Mouse (Mus musculus): ENCODE measurements around the gene Zcchc3. TPM values are rescaled to one million over a fixed set of nuclear protein-coding genes. Genes with fewer than 3 reads are reported as not detected.
"Not testable (repeated sequence)": the region's sequence is repeated elsewhere in the genome, so short reads cannot be mapped to it uniquely, and the experiment has no call there.

The Zcchc3 gene
- polyA plus RNA-seq, 1 experiment from 2014 or later = 35.1 TPM

DNA sequence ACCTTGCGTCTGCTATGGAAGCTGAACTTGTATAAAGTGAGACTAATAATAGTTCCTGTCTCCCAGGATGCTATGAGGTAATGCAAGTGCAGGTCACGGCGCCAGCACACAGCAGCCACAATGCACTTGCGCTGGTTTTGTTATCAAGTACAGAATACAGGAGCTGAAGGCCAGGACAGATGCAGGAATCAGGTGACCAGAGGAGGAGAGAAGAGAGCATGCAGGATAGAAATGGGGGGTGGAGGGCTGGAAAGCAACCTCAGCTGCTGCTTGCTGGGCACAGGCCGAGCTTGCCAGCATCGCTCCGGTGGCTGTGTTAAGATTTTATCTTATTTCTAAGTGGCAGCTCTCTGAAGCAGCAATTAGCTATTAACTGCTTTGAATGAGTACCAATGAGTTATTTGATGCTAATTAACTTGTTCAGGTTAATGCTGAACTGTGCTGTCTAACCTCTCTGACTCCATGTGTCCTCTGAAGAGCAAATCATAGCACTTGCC lies 21.6 kb upstream of the Zcchc3 start:
- no peaks in the 10 kb centered on the region for H3K36me3 ChIP-seq
- no peaks in the 10 kb centered on the region for H3K27me3 ChIP-seq (replicated peaks)
- H3K9me3 ChIP-seq = no peaks in the 10 kb centered on the region
- H3K9ac ChIP-seq = peak overlapping the region; percentile 78
- H3K4me1 ChIP-seq = peaks cover 24% of the 10 kb centered on the region
- peak; percentile 51; the same call in 1 of the 2 replicates for ATAC-seq (ENCODE audit: extremely low read depth, insufficient number of reproducible peaks, low FRiP score, low TSS enrichment)
- peak overlapping the region; percentile 69 for H3K4me2 ChIP-seq
- H3K27ac ChIP-seq (replicated peaks) = peak overlapping the region; percentile 96
- WGBS = 25% methylated on average over 7 of the region's 7 CpGs
- H3K4me3 ChIP-seq = no peak overlapping the region

DNA sequence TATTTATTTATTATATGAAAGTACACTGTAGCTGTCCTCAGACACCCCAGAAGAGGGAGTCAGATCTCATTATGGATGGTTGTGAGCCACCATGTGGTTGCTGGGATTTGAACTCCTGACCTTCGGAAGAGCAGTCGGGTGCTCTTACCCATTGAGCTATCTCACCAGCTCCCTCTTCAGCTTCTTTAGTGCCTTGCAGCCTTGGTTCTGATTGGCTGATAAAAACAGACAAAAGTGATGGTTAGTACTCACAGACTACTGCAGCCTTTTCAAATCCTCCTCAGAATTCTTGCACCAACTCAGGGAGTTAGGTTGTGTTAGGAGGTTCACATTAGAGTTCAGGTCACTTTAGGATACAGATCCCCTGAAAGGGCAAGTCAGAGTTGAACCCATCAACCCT lies 13.7 kb upstream of the Zcchc3 start:
- H3K27me3 ChIP-seq (replicated peaks); H3K4me3 ChIP-seq; H3K9me3 ChIP-seq; ATAC-seq (ENCODE audit: extremely low read depth, insufficient number of reproducible peaks, low FRiP score, low TSS enrichment); H3K27ac ChIP-seq (replicated peaks); H3K9ac ChIP-seq; H3K36me3 ChIP-seq; H3K4me2 ChIP-seq: not testable (repeated sequence)
- WGBS = 83% methylated on average over 2 of the region's 2 CpGs
- peaks cover 23% of the 10 kb centered on the region for H3K4me1 ChIP-seq

DNA sequence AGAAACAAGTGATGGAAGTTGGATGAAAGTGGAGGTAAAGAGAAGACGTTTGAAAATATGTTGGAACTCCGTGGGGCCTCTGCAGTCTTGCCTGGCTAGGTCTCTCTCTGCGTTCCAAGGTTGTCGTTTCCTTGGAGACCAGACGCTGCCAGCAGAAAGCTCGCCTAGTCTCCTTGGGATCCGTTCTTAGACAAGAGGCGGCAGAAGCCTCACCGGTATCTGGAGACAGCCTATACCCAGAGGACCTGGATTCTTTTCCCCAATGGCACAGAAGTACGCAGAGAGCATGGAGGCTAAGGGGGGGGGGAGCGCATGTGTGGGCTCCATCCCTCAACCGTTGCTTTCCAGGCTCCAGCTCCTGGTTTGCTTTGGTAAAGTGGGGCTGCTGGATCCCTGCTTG lies 12.7 kb upstream of the Zcchc3 start:
- Histone ChIP-seq H3K4me3 (peak overlapping the region; percentile 25), H3K9me3 (peaks cover 5% of the 10 kb centered on the region; the same call in 1 of the 2 replicates), H3K4me1 (peaks cover 23% of the 10 kb centered on the region), H3K27me3 (replicated peaks) (no peaks in the 10 kb centered on the region), H3K36me3 (no peaks in the 10 kb centered on the region), H3K27ac (replicated peaks) (no peak overlapping the region), H3K4me2 (peak overlapping the region; percentile 61), H3K9ac (peak overlapping the region; percentile 45)
- ATAC-seq (ENCODE audit: extremely low read depth, insufficient number of reproducible peaks, low FRiP score, low TSS enrichment) = no peak
- 9% methylated on average over 12 of the region's 12 CpGs for WGBS

DNA sequence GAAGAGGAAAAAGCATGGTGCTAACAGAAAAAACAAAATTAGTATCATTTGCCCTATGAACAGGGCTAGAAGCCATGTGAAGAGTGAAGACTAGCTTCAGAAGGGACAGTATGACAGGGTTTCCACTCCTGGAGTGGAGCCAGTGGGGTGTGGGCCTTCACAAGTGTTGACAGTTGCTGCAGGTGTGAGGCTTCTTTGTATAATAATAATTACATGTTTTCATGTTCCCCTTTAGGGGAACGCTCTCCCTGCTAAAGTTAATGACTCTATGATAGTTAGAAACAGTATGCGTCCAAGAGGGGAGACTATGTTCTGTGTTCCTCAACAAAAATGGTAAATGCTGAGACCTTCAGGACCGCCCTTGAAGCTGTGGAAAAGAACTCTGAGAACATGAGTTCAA lies 959 bp upstream of the Zcchc3 start:
- Histone ChIP-seq H3K9ac (peak overlapping the region; percentile 99; the same call in 1 of the 2 replicates), H3K9me3 (peaks cover 11% of the 10 kb centered on the region), H3K4me2 (peak overlapping the region; percentile 94), H3K4me1 (peaks cover 26% of the 10 kb centered on the region), H3K27me3 (replicated peaks) (no peaks in the 10 kb centered on the region), H3K4me3 (peak overlapping the region; percentile 96), H3K27ac (replicated peaks) (peak overlapping the region; percentile 99), H3K36me3 (peaks cover 7% of the 10 kb centered on the region)
- WGBS = 93% methylated on average over 3 of the region's 3 CpGs
- ATAC-seq (ENCODE audit: extremely low read depth, insufficient number of reproducible peaks, low FRiP score, low TSS enrichment) = no peak

DNA sequence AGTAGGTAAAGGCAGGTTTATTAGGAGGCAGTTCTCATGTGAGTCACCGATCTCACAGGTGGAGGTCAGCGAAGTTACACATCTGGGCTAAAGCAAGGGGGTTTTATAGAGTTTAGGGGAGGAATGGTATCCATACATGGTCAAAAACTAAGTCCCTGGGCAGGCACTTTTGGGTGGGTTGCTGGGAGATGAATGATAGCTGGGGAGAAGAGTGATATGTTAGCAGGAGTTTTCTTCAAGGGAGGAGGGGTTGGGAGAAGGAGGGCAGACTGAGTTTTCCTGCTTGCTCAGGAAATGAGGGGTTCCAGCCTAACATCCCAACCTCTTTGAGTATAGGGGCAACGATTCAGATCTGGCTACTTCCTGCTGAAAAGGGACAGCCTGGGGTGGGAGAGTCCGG lies 460 bp upstream of the Zcchc3 start, which contains the start of gene 6820408C15Rik:
6820408C15Rik (plus strand) TSS at position 301 of the 400 bp plus-strand sequence.
- Histone ChIP-seq H3K4me1 (peaks cover 31% of the 10 kb centered on the region), H3K9me3 (peaks cover 10% of the 10 kb centered on the region), H3K4me2 (peak within 1 kb of the TSS; percentile 94), H3K4me3 (peak within 1 kb of the TSS; percentile 96), H3K27me3 (replicated peaks) (no peaks in the 10 kb centered on the region), H3K36me3 (peaks cover 7% of the 10 kb centered on the region), H3K9ac (peak within 1 kb of the TSS; percentile 99), H3K27ac (replicated peaks) (peak within 1 kb of the TSS; percentile 99)
- ATAC-seq (ENCODE audit: extremely low read depth, insufficient number of reproducible peaks, low FRiP score, low TSS enrichment) = no peak
- WGBS = 21% methylated on average over 4 of the region's 4 CpGs

DNA sequence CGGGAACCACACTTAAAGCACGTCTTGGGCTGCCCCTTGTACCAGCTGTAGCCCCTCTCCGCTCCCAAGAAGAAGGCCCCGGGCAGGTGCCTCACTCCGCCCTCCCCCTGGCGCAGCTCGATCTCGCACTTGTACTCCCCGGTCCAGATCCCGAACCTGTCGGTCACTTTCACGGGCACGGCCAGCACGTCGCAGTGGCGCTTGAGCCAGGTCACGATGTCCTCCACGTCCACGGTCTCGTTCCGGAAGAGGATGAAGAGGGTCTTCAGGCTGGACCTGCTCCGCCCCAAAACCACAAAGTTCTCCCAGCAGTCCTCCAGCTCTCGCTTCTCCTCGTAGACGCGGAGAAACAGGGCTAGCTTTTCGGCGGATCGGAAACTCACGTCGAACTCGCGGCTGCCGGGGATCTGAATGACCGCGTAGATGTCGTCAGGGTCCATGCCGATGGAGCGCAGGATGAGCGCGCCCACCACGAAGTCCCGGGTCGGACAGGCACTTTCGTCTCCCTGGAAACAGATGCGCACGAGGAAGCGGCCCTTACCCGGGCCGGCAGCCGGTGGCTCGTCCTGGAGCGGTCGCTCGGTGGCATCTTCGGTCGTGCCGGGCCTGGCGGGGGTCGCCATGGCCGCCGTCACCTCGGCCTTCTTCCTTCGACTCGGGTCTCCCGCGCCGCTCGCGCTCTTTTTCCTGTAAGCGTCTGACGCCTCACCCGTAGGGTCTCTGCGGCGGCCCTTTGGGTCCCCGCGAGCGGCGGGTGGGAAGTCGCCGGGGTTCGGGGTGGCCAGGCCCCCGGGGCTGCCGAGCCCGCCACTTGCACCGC lies 852 bp downstream of the Zcchc3 start:
- under 1% methylated on average over 85 of the region's 86 CpGs for WGBS
- no peak for ATAC-seq (ENCODE audit: extremely low read depth, insufficient number of reproducible peaks, low FRiP score, low TSS enrichment)

DNA sequence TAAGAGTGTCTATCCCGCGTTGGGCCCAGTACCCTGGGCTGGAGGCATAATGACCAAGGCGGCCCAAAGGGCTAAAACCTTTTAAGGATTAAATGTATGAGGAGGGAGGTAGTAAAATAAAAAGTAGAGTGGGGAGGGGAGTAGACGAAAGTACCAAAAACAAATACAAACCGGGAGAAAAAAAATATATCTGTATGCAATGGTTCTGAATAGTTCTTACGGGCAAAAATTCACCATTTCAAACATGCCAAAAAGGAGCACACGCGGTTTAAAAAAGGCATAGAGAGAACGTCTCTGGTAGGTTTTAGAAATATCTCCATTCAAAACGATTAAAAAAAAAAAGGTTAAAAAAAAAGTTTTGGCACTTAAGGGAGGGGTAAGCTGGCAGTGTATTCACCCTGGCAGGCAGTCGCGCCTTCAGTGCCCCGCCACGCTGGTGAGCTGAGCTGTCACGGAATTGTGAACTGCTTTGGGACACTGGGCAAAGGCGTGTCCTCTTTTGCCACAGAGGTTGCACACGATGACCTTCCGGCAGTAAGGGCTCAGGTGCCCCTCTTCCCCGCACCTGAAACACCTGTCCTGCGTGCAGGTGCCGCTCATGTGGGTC lies 1.6 kb downstream of the Zcchc3 start:
- Histone ChIP-seq H3K4me3 (peak overlapping the region; percentile 96), H3K9ac (peak overlapping the region; percentile 99), H3K4me1 (peaks cover 42% of the 10 kb centered on the region), H3K4me2 (peak overlapping the region; percentile 94), H3K27ac (replicated peaks) (peak overlapping the region; percentile 99), H3K9me3 (peaks cover 5% of the 10 kb centered on the region; the same call in 1 of the 2 replicates), H3K27me3 (replicated peaks) (no peaks in the 10 kb centered on the region), H3K36me3 (peaks cover 7% of the 10 kb centered on the region)
- ATAC-seq (ENCODE audit: extremely low read depth, insufficient number of reproducible peaks, low FRiP score, low TSS enrichment) = no peak
- WGBS = 2% methylated on average over 21 of the region's 21 CpGs

More for the DNA sequence above, 852 bp downstream of the Zcchc3 start:
- H3K27ac ChIP-seq (replicated peaks) = peak overlapping the region; percentile 99
- peak overlapping the region; percentile 99 for H3K9ac ChIP-seq
- peaks cover 7% of the 10 kb centered on the region for H3K36me3 ChIP-seq
- peaks cover 42% of the 10 kb centered on the region for H3K4me1 ChIP-seq
- H3K4me2 ChIP-seq = peak overlapping the region; percentile 94
- H3K9me3 ChIP-seq = peaks cover 5% of the 10 kb centered on the region; the same call in 1 of the 2 replicates
- no peaks in the 10 kb centered on the region for H3K27me3 ChIP-seq (replicated peaks)
- peak overlapping the region; percentile 96 for H3K4me3 ChIP-seq

DNA sequence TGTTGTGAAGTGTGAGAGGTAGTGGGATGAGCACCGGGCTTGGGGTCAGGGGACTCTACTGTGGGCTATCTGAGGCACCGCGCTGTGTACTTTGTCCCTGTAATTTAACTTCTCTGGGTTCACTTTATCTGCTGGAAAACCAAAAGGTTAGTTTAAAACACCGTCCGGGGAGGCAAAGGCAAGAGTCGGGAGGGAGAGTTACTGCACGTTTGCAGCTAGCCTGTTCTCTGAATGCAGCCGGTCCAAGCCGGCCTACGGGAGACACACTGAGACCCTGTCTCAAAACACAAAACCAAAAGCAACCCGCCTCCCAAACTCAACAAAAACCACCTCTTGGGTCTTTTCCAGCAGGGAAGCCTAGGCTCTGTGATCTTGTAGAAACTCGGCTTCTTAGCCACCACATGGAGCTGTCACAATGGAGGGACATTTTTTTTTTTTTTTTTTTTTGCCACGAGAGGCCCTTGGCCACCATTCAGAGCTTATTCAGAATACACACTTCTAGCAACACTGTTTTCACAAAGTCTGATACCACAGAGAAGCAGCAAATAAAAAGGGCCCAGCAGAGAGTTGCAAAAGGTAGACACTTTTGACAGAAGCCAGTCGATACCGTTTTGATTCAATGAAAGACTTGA lies 2.2 kb downstream of the Zcchc3 start:
- ATAC-seq (ENCODE audit: extremely low read depth, insufficient number of reproducible peaks, low FRiP score, low TSS enrichment) = no peak
- Histone ChIP-seq H3K4me1 (peaks cover 42% of the 10 kb centered on the region), H3K4me2 (peak overlapping the region; percentile 94), H3K36me3 (peaks cover 7% of the 10 kb centered on the region), H3K9me3 (peaks cover 5% of the 10 kb centered on the region; the same call in 1 of the 2 replicates), H3K9ac (peak overlapping the region; percentile 99), H3K27me3 (replicated peaks) (no peaks in the 10 kb centered on the region), H3K4me3 (peak overlapping the region; percentile 96), H3K27ac (replicated peaks) (peak overlapping the region; percentile 99)
- 2% methylated on average over 15 of the region's 15 CpGs for WGBS

DNA sequence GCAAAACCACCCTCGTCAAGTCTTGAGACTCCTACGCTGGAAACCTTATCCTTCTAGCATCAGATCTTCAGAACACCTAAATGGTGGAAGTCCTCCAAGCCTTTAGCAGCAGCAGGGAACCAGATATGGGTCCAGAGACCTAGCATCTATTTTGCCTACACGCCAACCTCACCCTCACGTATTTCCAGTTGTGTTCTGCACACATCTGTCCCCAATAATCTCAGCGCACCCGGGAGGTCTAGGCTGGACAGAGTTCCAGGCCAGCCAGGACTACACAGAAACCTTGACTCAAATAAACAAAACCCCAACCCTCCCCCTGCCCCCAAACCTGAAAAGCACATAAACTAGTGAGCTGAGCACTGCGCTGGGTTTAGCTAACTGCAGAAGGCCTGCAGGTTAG lies 3.4 kb downstream of the Zcchc3 start:
- no peak for ATAC-seq (ENCODE audit: extremely low read depth, insufficient number of reproducible peaks, low FRiP score, low TSS enrichment)
- H3K36me3 ChIP-seq = peaks cover 7% of the 10 kb centered on the region
- no peaks in the 10 kb centered on the region for H3K27me3 ChIP-seq (replicated peaks)
- H3K4me2 ChIP-seq = peak overlapping the region; percentile 94
- peaks cover 5% of the 10 kb centered on the region; the same call in 1 of the 2 replicates for H3K9me3 ChIP-seq
- H3K9ac ChIP-seq = peak overlapping the region; percentile 99
- H3K4me3 ChIP-seq = peak overlapping the region; percentile 96
- peaks cover 45% of the 10 kb centered on the region for H3K4me1 ChIP-seq
- 8% methylated on average over 7 of the region's 7 CpGs for WGBS
- peak overlapping the region; percentile 99 for H3K27ac ChIP-seq (replicated peaks)

DNA sequence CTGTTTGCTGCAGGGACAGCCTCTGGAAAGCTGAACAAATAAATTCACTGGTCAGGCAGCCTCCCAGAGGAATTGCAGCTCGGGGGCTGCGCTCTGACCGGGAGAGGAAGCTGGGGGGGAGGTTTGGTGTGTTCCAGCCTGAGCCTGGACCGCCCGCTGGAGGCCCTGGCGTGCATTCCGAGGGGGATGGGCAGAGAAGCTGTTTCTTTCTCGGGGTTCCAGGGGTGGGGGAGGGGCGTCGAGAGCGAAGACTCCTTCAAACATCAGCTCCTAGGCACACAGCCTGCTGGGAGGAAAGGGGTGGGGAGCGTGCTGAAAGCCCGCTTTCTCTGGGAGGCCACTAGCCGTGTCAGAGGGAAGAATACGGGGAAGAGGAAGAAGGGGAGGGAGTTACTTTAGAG lies 3.9 kb downstream of the Zcchc3 start:
- peak; percentile 35; the same call in 1 of the 2 replicates for ATAC-seq (ENCODE audit: extremely low read depth, insufficient number of reproducible peaks, low FRiP score, low TSS enrichment)
- peaks cover 48% of the 10 kb centered on the region for H3K4me1 ChIP-seq
- peak overlapping the region; percentile 99 for H3K9ac ChIP-seq
- peak overlapping the region; percentile 96 for H3K4me3 ChIP-seq
- H3K9me3 ChIP-seq = no peaks in the 10 kb centered on the region
- peaks cover 3% of the 10 kb centered on the region; the same call in 1 of the 2 replicates for H3K36me3 ChIP-seq
- no peaks in the 10 kb centered on the region for H3K27me3 ChIP-seq (replicated peaks)
- H3K27ac ChIP-seq (replicated peaks) = peak overlapping the region; percentile 99
- 2% methylated on average over 15 of the region's 15 CpGs for WGBS
- H3K4me2 ChIP-seq = peak overlapping the region; percentile 94

DNA sequence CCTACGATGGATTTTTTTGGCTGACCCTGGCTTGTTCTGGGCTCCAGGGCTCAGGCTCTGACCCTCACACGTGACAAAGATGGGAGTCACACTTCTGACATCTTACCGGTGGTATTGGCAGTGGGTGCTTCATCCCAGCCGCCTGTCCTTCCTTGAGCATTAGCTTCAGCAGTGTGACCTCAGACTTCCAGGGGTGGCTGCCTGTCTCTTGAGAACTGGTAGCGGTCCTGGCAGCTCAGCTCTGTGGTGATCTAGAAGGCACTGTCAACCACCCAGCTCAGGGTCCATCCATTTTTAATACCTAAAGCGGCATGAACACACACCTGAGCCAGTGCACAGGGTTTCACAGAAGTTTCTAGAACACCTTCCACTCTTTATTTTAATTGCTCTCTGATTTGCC lies 5.0 kb downstream of the Zcchc3 start:
- WGBS = 67% methylated on average over 6 of the region's 6 CpGs
- H3K36me3 ChIP-seq = peaks cover 3% of the 10 kb centered on the region; the same call in 1 of the 2 replicates
- H3K4me1 ChIP-seq = peaks cover 49% of the 10 kb centered on the region
- peak overlapping the region; percentile 99 for H3K27ac ChIP-seq (replicated peaks)
- no peak overlapping the region for H3K4me3 ChIP-seq
- no peak for ATAC-seq (ENCODE audit: extremely low read depth, insufficient number of reproducible peaks, low FRiP score, low TSS enrichment)
- H3K9ac ChIP-seq = peak overlapping the region; percentile 99; the same call in 1 of the 2 replicates
- H3K4me2 ChIP-seq = no peak overlapping the region
- H3K9me3 ChIP-seq = no peaks in the 10 kb centered on the region
- H3K27me3 ChIP-seq (replicated peaks) = no peaks in the 10 kb centered on the region
